In genomic region chr1:165510161-165510560, GRCm38 (mm10) we compare ENCODE assay signal across 14 mouse cellular contexts. TPM values are rescaled to one million over a fixed set of nuclear protein-coding genes. Genes with fewer than 3 reads are reported as not detected.
A peak's percentile ranks its signal among the peaks of the same experiment; 100 is the strongest.
DNase-seq lines count a peak whose midpoint lies in the region; ATAC-seq and TF ChIP-seq lines count a peak whose summit lies in the region.
"Had no signal": no experiment of that assay in that cellular context is flagged by ENCODE, and none has a peak within 500 bp of the region (broad histone marks: within the 10 kb centered on the region; RNA-seq: fewer than 3 reads in every experiment).

No protein-coding gene starts in this region.

- TF ChIP-seq EP300 in lung, postnatal 0 days (IDR thresholded peaks at IDR 0.05): no peak

- H3K4me2 ChIP-seq in kidney, embryonic 15.5 days: no peak overlapping the region
- H3K4me2 ChIP-seq in lung, postnatal 0 days (replicated peaks; ENCODE audit: low read depth, low read length): no peak overlapping the region

- no peak for ATAC-seq in kidney, embryonic 15.5 days (replicated peaks; ENCODE audit: low FRiP score)
- ATAC-seq in lung, postnatal 0 days: no peak; the same call in 1 of the 2 replicates

- no peaks in the 10 kb centered on the region for H3K4me1 ChIP-seq in kidney, adult 2 months (ENCODE audit: control insufficient read depth, insufficient read depth, low read length)
- H3K4me1 ChIP-seq in kidney, embryonic 15.5 days: no peaks in the 10 kb centered on the region
- no peaks in the 10 kb centered on the region for H3K4me1 ChIP-seq in brown adipose tissue, adult 24 weeks (ENCODE audit: control insufficient read depth, insufficient read depth, insufficient read length, low read length)
- H3K4me1 ChIP-seq in lung, postnatal 0 days (ENCODE audit: insufficient read depth, low read depth, low read length): no peaks in the 10 kb centered on the region
- H3K4me1 ChIP-seq: embryonic facial prominence, embryonic 10.5 days had no signal

- WGBS in kidney, adult 2 months: 67% methylated on average over 6 of the region's 6 CpGs
- WGBS in kidney, embryonic 15.5 days: 85% methylated on average over 6 of the region's 6 CpGs
- WGBS in lung, postnatal 0 days: 67% methylated on average over 6 of the region's 6 CpGs

- no peak overlapping the region for H3K4me3 ChIP-seq in kidney, adult 2 months (ENCODE audit: insufficient read depth, low read depth, low read length)
- no peak overlapping the region for H3K4me3 ChIP-seq in kidney, embryonic 15.5 days (replicated peaks)
- H3K4me3 ChIP-seq in brown adipose tissue, adult 24 weeks (ENCODE audit: insufficient read depth, low read depth, low read length): no peak overlapping the region
- no peak overlapping the region for H3K4me3 ChIP-seq in lung, postnatal 0 days (ENCODE audit: low read depth, low read length)
- H3K4me3 ChIP-seq: embryonic facial prominence, embryonic 10.5 days; myocyte had no signal

- H3K36me3 ChIP-seq in kidney, adult 2 months (ENCODE audit: control insufficient read depth, insufficient read depth, low read length): no peaks in the 10 kb centered on the region
- no peaks in the 10 kb centered on the region for H3K36me3 ChIP-seq in kidney, embryonic 15.5 days
- H3K36me3 ChIP-seq in lung, postnatal 0 days (ENCODE audit: insufficient read depth, low read length): no peaks in the 10 kb centered on the region
- H3K36me3 ChIP-seq: embryonic facial prominence, embryonic 10.5 days had no signal

- H3K9ac ChIP-seq in kidney, embryonic 15.5 days: no peak overlapping the region
- H3K9ac ChIP-seq in lung, postnatal 0 days (replicated peaks; ENCODE audit: low read depth): no peak overlapping the region

- no peak for TF ChIP-seq POLR2A in kidney, adult 2 months (IDR thresholded peaks at IDR 0.05; ENCODE audit: low read depth, low read length)

- TF ChIP-seq CTCF in kidney, adult 2 months (conservative IDR thresholded peaks at IDR 0.05; ENCODE audit: insufficient read depth, insufficient read length, low read depth, low read length): no peak
- TF ChIP-seq CTCF in lung, postnatal 0 days (IDR thresholded peaks at IDR 0.05): no peak

- no peaks in the 10 kb centered on the region for H3K27me3 ChIP-seq in kidney, adult 2 months (replicated peaks; ENCODE audit: control insufficient read depth, insufficient read depth, low read length)
- H3K27me3 ChIP-seq in kidney, embryonic 15.5 days: no peaks in the 10 kb centered on the region
- H3K27me3 ChIP-seq in lung, postnatal 0 days (replicated peaks; ENCODE audit: insufficient read depth, low read length): no peaks in the 10 kb centered on the region

- no peaks in the 10 kb centered on the region for H3K9me3 ChIP-seq in kidney, embryonic 15.5 days (replicated peaks)
- H3K9me3 ChIP-seq in lung, postnatal 0 days (ENCODE audit: low read length): no peaks in the 10 kb centered on the region
- H3K9me3 ChIP-seq: embryonic facial prominence, embryonic 10.5 days had no signal

- no peak overlapping the region for H3K27ac ChIP-seq in kidney, adult 2 months (ENCODE audit: insufficient read depth, low read depth, low read length)
- H3K27ac ChIP-seq in kidney, embryonic 15.5 days: no peak overlapping the region
- H3K27ac ChIP-seq in brown adipose tissue, adult 24 weeks (replicated peaks; ENCODE audit: low read depth, low read length): peak overlapping the region; percentile 94
- no peak overlapping the region for H3K27ac ChIP-seq in lung, postnatal 0 days (ENCODE audit: low read length)
- H3K27ac ChIP-seq: embryonic facial prominence, embryonic 10.5 days had no signal

- DNase-seq in adrenal gland, adult 2 months: peak; percentile 59
- no peak for DNase-seq in adrenal gland, postnatal 4 days (ENCODE audit: low spot score in 2 of 2)
- DNase-seq in kidney, adult 2 months: peak; percentile 46
- peak; percentile 42 for DNase-seq in lung, postnatal 0 days (ENCODE audit: low spot score)
- no peak for DNase-seq in thymus, postnatal 0 days (ENCODE audit: low spot score)
- DNase-seq in right cerebral cortex, postnatal 25 days: no peak
- DNase-seq: cerebellum, adult 9-10 months; thymus, adult 2 months had no signal

RNA-seq across cellular contexts. Expression of gene Adcy10, which starts 25.2 kb away (rescaled TPM):
- total RNA-seq in adrenal gland, adult 2 months (2021): 1 to 10 TPM in 1 of 2 experiments, under 1 TPM in 1; 0.45 to 1.8 TPM
- 0.19 and 0.36 TPM in 2 replicates for polyA plus RNA-seq in adrenal gland, adult 2 months (2012; rRNA removed)
- under 1 TPM; 0.28 to 0.42 TPM for total RNA-seq in adrenal gland, postnatal 4 days (2021)
- 0.34 and 0.39 TPM in 2 replicates for polyA plus RNA-seq in kidney, adult 2 months (2012; rRNA removed)
- 0.23 and 0.31 TPM in 2 replicates for polyA plus RNA-seq in kidney, embryonic 15.5 days (2015; fragmentation: Nextera tagmentation; extraction: Ambion mirVana)
- 5.6 and 5.7 TPM in 2 replicates for polyA plus RNA-seq in brown adipose tissue, adult 24 weeks (2012; ENCODE audit: insufficient read depth, insufficient read length, missing spikeins)
- polyA plus RNA-seq in lung, postnatal 0 days (2015; fragmentation: Nextera tagmentation; extraction: Ambion mirVana): not detected in 2 replicates
- polyA plus RNA-seq in thymus, postnatal 0 days (2015; fragmentation: Nextera tagmentation; extraction: Ambion mirVana): not detected in 2 replicates
- total RNA-seq: hematopoietic stem cell, adult 5-6 weeks had no signal
- polyA plus RNA-seq: embryonic facial prominence, embryonic 10.5 days; limb, embryonic 11.5 days; myocyte had no signal

RNA-seq across cellular contexts. Expression of gene Mpc2, which starts 49.7 kb away (rescaled TPM):
- total RNA-seq in adrenal gland, adult 2 months (2021): 100 to 1,000 TPM; 166 to 287 TPM
- polyA plus RNA-seq in adrenal gland, adult 2 months (2012; rRNA removed): 194 and 215 TPM in 2 replicates
- total RNA-seq in adrenal gland, postnatal 4 days (2021): 100 to 1,000 TPM; 113 to 122 TPM
- polyA plus RNA-seq in kidney, adult 2 months (2012; rRNA removed): 277 and 335 TPM in 2 replicates
- polyA plus RNA-seq in kidney, embryonic 15.5 days (2015; fragmentation: Nextera tagmentation; extraction: Ambion mirVana): 258 and 309 TPM in 2 replicates
- polyA plus RNA-seq in brown adipose tissue, adult 24 weeks (2012; ENCODE audit: insufficient read depth, insufficient read length, missing spikeins): 2,118 and 2,348 TPM in 2 replicates
- 225 and 235 TPM in 2 replicates for polyA plus RNA-seq in lung, postnatal 0 days (2015; fragmentation: Nextera tagmentation; extraction: Ambion mirVana)
- 217 and 219 TPM in 2 replicates for polyA plus RNA-seq in thymus, postnatal 0 days (2015; fragmentation: Nextera tagmentation; extraction: Ambion mirVana)

RNA-seq across cellular contexts. Expression of gene Dcaf6, which starts 49.9 kb away (rescaled TPM):
- 10 to 100 TPM; 31.7 to 34.3 TPM for total RNA-seq in adrenal gland, adult 2 months (2021)
- 23.2 and 27.9 TPM in 2 replicates for polyA plus RNA-seq in adrenal gland, adult 2 months (2012; rRNA removed)
- total RNA-seq in adrenal gland, postnatal 4 days (2021): 10 to 100 TPM; 40.9 to 42.9 TPM
- polyA plus RNA-seq in kidney, adult 2 months (2012; rRNA removed): 24.3 and 24.7 TPM in 2 replicates
- 15.6 and 18.1 TPM in 2 replicates for polyA plus RNA-seq in kidney, embryonic 15.5 days (2015; fragmentation: Nextera tagmentation; extraction: Ambion mirVana)
- polyA plus RNA-seq in brown adipose tissue, adult 24 weeks (2012; ENCODE audit: insufficient read depth, insufficient read length, missing spikeins): 48.9 and 57.7 TPM in 2 replicates
- 22.2 and 22.3 TPM in 2 replicates for polyA plus RNA-seq in lung, postnatal 0 days (2015; fragmentation: Nextera tagmentation; extraction: Ambion mirVana)
- polyA plus RNA-seq in thymus, postnatal 0 days (2015; fragmentation: Nextera tagmentation; extraction: Ambion mirVana): 9.8 and 11.8 TPM in 2 replicates

Comparison
In these comparisons a context has a peak if more than half of its experiments do, and no peak if none do; other contexts are left out.
1. DNase-seq: peak in adrenal gland, adult 2 months (single experiment), kidney, adult 2 months (single experiment) and lung, postnatal 0 days (single experiment); none in adrenal gland, postnatal 4 days (0 of 2), thymus, postnatal 0 days (single experiment) and right cerebral cortex, postnatal 25 days (single experiment).